Mouse (Mus musculus): Measurements from ENCODE around the gene Zfand3. TPM values are rescaled to one million over a fixed set of nuclear protein-coding genes. Genes with fewer than 3 reads are reported as not detected.

Zfand3 gene
- polyA plus RNA-seq, 1 experiment from 2014 or later, result 47.2 TPM

DNA sequence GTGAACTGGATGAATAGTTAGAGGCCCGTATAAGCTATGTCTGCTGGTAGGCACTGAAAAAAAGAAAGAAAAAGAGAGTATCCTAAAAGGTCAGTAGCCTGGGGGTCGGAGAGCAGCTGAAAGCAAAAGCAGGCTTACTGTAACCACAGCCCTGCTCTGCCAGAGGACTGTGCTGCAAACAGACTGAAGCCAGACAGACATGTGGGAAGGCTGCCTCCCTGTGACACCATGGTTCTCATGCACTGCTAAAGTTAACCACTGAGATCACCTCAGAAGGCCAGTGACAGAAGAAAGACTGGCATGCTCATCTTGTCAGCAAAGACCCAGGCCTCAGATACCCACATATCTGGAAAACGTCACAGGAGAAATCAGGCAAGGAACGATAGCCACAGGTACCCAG is 253.9 kb downstream of the Zfand3 start:
- Histone ChIP-seq H3K36me3 (ENCODE audit: control insufficient read depth, insufficient read depth, low read length) (no peaks in the 10 kb centered on the region), H3K4me2 (replicated peaks; ENCODE audit: low read depth, low read length) (no peak overlapping the region), H3K4me1 (ENCODE audit: control insufficient read depth, insufficient read depth, low read length) (peaks cover 4% of the 10 kb centered on the region; the same call in 1 of the 2 replicates), H3K9ac (replicated peaks; ENCODE audit: low read depth, low read length) (no peak overlapping the region), H3K4me3 (ENCODE audit: low read depth, low read length) (no peak overlapping the region), H3K27me3 (ENCODE audit: control insufficient read depth, insufficient read depth, low read length) (no peaks in the 10 kb centered on the region), H3K9me3 (ENCODE audit: control insufficient read depth, low read depth, low read length) (no peaks in the 10 kb centered on the region), H3K27ac (ENCODE audit: low read length) (no peak overlapping the region)
- ATAC-seq (ENCODE audit: insufficient number of reproducible peaks, insufficient read depth, low FRiP score, low read depth), result no peak
- 74% methylated on average over 4 of the region's 4 CpGs for WGBS

DNA sequence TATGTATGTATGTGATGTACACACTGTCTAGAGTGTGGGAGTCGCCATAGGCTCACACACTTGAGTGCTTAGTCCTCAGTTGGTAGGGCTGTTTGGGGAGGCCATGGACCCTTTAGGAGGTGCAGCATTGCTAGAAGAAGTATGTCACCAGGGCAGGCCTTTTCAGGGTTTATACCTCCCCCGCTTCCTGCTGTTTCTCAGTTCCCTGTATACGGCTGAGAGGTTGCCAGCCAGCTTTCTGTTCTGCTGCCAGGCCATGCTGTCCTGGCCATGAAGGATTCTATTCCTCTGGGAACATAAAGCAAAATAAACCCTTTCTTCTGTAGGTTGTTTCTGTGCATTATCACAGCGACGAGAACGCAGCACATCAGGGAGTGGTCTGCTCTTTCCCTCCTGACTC is 255.4 kb downstream of the Zfand3 start:
- no peaks in the 10 kb centered on the region for H3K27me3 ChIP-seq (ENCODE audit: control insufficient read depth, insufficient read depth, low read length)
- no peak overlapping the region for H3K4me3 ChIP-seq (ENCODE audit: low read depth, low read length)
- no peaks in the 10 kb centered on the region for H3K36me3 ChIP-seq (ENCODE audit: control insufficient read depth, insufficient read depth, low read length)
- ATAC-seq (ENCODE audit: insufficient number of reproducible peaks, insufficient read depth, low FRiP score, low read depth), result no peak
- no peak overlapping the region for H3K4me2 ChIP-seq (replicated peaks; ENCODE audit: low read depth, low read length)
- WGBS, result 76% methylated on average over 6 of the region's 6 CpGs
- H3K9ac ChIP-seq (replicated peaks; ENCODE audit: low read depth, low read length), result no peak overlapping the region
- H3K9me3 ChIP-seq (ENCODE audit: control insufficient read depth, low read depth, low read length), result no peaks in the 10 kb centered on the region
- H3K4me1 ChIP-seq (ENCODE audit: control insufficient read depth, insufficient read depth, low read length), result peaks cover 4% of the 10 kb centered on the region; the same call in 1 of the 2 replicates
- no peak overlapping the region for H3K27ac ChIP-seq (ENCODE audit: low read length)

Other genes starting within 250 kb of the Zfand3 start
- gene Mdga1, start 34.6 kb upstream of the Zfand3 start, polyA plus RNA-seq (2014; fragmentation: Nextera tagmentation; extraction: Ambion mirVana), result 5.2 and 5.9 TPM in 2 replicates